Mouse (Mus musculus): ENCODE measurements around the gene Fgf9. TPM values are rescaled to one million over a fixed set of nuclear protein-coding genes. Genes with fewer than 3 reads are reported as not detected.

The Fgf9 gene
- polyA plus RNA-seq, 1 experiment from 2014 or later, result 16.1 TPM

- no peak overlapping the region for H3K9ac ChIP-seq (ENCODE audit: low read depth, low read length)
- no peaks in the 10 kb centered on the region for H3K9me3 ChIP-seq (ENCODE audit: control insufficient read depth, low read length)
- WGBS, result 40% methylated on average over 1 of the region's 1 CpGs
- ATAC-seq, result no peak
- no peaks in the 10 kb centered on the region for H3K36me3 ChIP-seq (ENCODE audit: control insufficient read depth, insufficient read depth, low read length)
- H3K27ac ChIP-seq (ENCODE audit: low read length), result no peak overlapping the region
- 0 out of 2 replicates have a peak, but pooled peaks cover 6% of the 10 kb centered on the region for H3K4me1 ChIP-seq (ENCODE audit: control insufficient read depth, insufficient read depth, low read length)
- no peak overlapping the region for H3K4me2 ChIP-seq (ENCODE audit: low read depth, low read length)
- H3K27me3 ChIP-seq (replicated peaks; ENCODE audit: control insufficient read depth, insufficient read depth, low read length), result no peaks in the 10 kb centered on the region
- H3K4me3 ChIP-seq (ENCODE audit: low read length), result no peak overlapping the region
These were observed 81.8 kb downstream of the Fgf9 start for GRCm38 (mm10) chr14:58152110-58152509.

GRCm38 (mm10) chr14:58153470-58154416, 83.4 kb downstream of the Fgf9 start:
- Histone ChIP-seq H3K4me2 (ENCODE audit: low read depth, low read length) (0 out of 2 replicates have a peak overlapping the region, but pooled peaks have one; percentile 10), H3K27ac (ENCODE audit: low read length) (no peak overlapping the region), H3K4me3 (ENCODE audit: low read length) (no peak overlapping the region; the same call in 1 of the 2 replicates), H3K9ac (ENCODE audit: low read depth, low read length) (no peak overlapping the region), H3K9me3 (ENCODE audit: control insufficient read depth, low read length) (no peaks in the 10 kb centered on the region), H3K4me1 (ENCODE audit: control insufficient read depth, insufficient read depth, low read length) (0 out of 2 replicates have a peak, but pooled peaks cover 6% of the 10 kb centered on the region), H3K36me3 (ENCODE audit: control insufficient read depth, insufficient read depth, low read length) (no peaks in the 10 kb centered on the region), H3K27me3 (replicated peaks; ENCODE audit: control insufficient read depth, insufficient read depth, low read length) (no peaks in the 10 kb centered on the region)
- 30% methylated on average over 15 of the region's 15 CpGs for WGBS
- peak; percentile 81 for ATAC-seq

GRCm38 (mm10) chr14:58160624-58161023, 90.3 kb downstream of the Fgf9 start:
- no peak overlapping the region for H3K9ac ChIP-seq (ENCODE audit: low read depth, low read length)
- no peaks in the 10 kb centered on the region for H3K27me3 ChIP-seq (replicated peaks; ENCODE audit: control insufficient read depth, insufficient read depth, low read length)
- H3K4me2 ChIP-seq (ENCODE audit: low read depth, low read length), result no peak overlapping the region
- no peaks in the 10 kb centered on the region for H3K9me3 ChIP-seq (ENCODE audit: control insufficient read depth, low read length)
- ATAC-seq, result no peak
- no peak overlapping the region for H3K27ac ChIP-seq (ENCODE audit: low read length)
- WGBS, result 79% methylated on average over 1 of the region's 1 CpGs
- H3K36me3 ChIP-seq (ENCODE audit: control insufficient read depth, insufficient read depth, low read length), result no peaks in the 10 kb centered on the region
- H3K4me1 ChIP-seq (ENCODE audit: control insufficient read depth, insufficient read depth, low read length), result no peaks in the 10 kb centered on the region
- H3K4me3 ChIP-seq (ENCODE audit: low read length), result no peak overlapping the region

Other genes starting within 250 kb of the Fgf9 start
- gene Ska3, start 244.4 kb upstream of the Fgf9 start, polyA plus RNA-seq (2015; fragmentation: Nextera tagmentation; extraction: Ambion mirVana), result 23.9 and 28.0 TPM in 2 replicates
- 223 and 225 TPM in 2 replicates for gene Mrpl57, start 244.3 kb upstream of the Fgf9 start, polyA plus RNA-seq (2015; fragmentation: Nextera tagmentation; extraction: Ambion mirVana)
- 55.2 and 58.9 TPM in 2 replicates for gene Zdhhc20, start 180.3 kb upstream of the Fgf9 start, polyA plus RNA-seq (2015; fragmentation: Nextera tagmentation; extraction: Ambion mirVana)
- 74.6 and 76.8 TPM in 2 replicates for gene Micu2, start 71.3 kb upstream of the Fgf9 start, polyA plus RNA-seq (2015; fragmentation: Nextera tagmentation; extraction: Ambion mirVana)